Mouse (Mus musculus) heart, embryonic 10.5 days (tissue): ENCODE data around the gene Nadsyn1. TPM values are rescaled to one million over a fixed set of nuclear protein-coding genes. Genes with fewer than 3 reads are reported as not detected.

Experiments used
- DNase-seq: peaks from one replicate; pipeline ENCODE4 v3.0.0-alpha.2; 2017; ENCODE audit warnings: low spot score
- H3K27ac ChIP-seq: fragments of 300-500 bp; sonication (generic); 2 replicates; pipeline ENCODE4 v1.5.1; 2016; ENCODE audit warnings: mild to moderate bottlenecking
- H3K27me3 ChIP-seq: fragments of 300-500 bp; sonication (generic); 2 replicates; pipeline ENCODE4 v1.6.1; 2016; ENCODE audit warnings: mild to moderate bottlenecking; ENCODE audit not compliant: poor library complexity, insufficient read depth, severe bottlenecking
- H3K36me3 ChIP-seq: fragments of 300-500 bp; sonication (generic); 2 replicates; pipeline ENCODE4 v1.6.1; 2016; ENCODE audit warnings: mild to moderate bottlenecking, moderate library complexity
- H3K4me1 ChIP-seq: fragments of 300-500 bp; sonication (generic); 2 replicates; pipeline ENCODE4 v1.6.1; 2016; ENCODE audit warnings: mild to moderate bottlenecking
- H3K4me3 ChIP-seq: fragments of 300-500 bp; sonication (generic); 2 replicates; pipeline ENCODE4 v1.5.1; 2016; ENCODE audit warnings: mild to moderate bottlenecking, moderate library complexity
- H3K9me3 ChIP-seq: fragments of 300-500 bp; sonication (generic); 2 replicates; pipeline ENCODE4 v1.6.1; 2016; ENCODE audit warnings: mild to moderate bottlenecking, moderate library complexity
- WGBS: fragments of 180-500 bp; shearing (Covaris S2); methylation state at CpG from one replicate; pipeline ENCODE4 v1.1.7; 2016; 5-methylcytosine and 5-hydroxymethylcytosine counted together
- polyA plus RNA-seq: library from polyadenylated mRNA; unstranded; fragments of >200 nt; fragmentation: Nextera tagmentation; extraction: Ambion mirVana; gene quantifications from 2 replicates; pipeline ENCODE4 v1.2.1, GENCODE M21; 2016

Nadsyn1 gene
- 8.2 and 9.0 TPM in 2 replicates for polyA plus RNA-seq

GRCm38 (mm10) chr7:143822375-143823265, at the start of gene Nadsyn1, which contains the start of gene Dhcr7:
Gene Nadsyn1, minus strand, starts transcription at chr7:143822849.
Gene Dhcr7, plus strand, starts transcription at chr7:143823145.
- Histone ChIP-seq H3K36me3 (peaks cover 12% of the 10 kb centered on the region), H3K4me3 (peak within 1 kb of the TSS; percentile 72), H3K27me3 (no peaks in the 10 kb centered on the region), H3K4me1 (peaks cover 14% of the 10 kb centered on the region), H3K9me3 (no peaks in the 10 kb centered on the region), H3K27ac (peak within 1 kb of the TSS; percentile 91)
- under 1% methylated on average over 40 of the region's 40 CpGs for WGBS
- peak; percentile 100 for DNase-seq

- no peaks in the 10 kb centered on the region for H3K27me3 ChIP-seq
- no peak for DNase-seq
- no peak overlapping the region for H3K27ac ChIP-seq
- no peak overlapping the region for H3K4me3 ChIP-seq
- no peaks in the 10 kb centered on the region for H3K4me1 ChIP-seq
- H3K36me3 ChIP-seq = no peaks in the 10 kb centered on the region
- 76% methylated on average over 4 of the region's 4 CpGs for WGBS
- H3K9me3 ChIP-seq = no peaks in the 10 kb centered on the region
These were observed 46.2 kb upstream of the Nadsyn1 start for GRCm38 (mm10) chr7:143868874-143869273.

- Histone ChIP-seq H3K4me3 (no peak within 1 kb of the TSS), H3K27ac (no peak within 1 kb of the TSS), H3K36me3 (no peaks in the 10 kb centered on the region), H3K9me3 (no peaks in the 10 kb centered on the region), H3K4me1 (no peaks in the 10 kb centered on the region), H3K27me3 (no peaks in the 10 kb centered on the region)
- whole genome bisulfite sequencing = 75% methylated on average over 2 of the region's 2 CpGs
- DNase-seq = no peak
These were observed 43.9 kb upstream of the Nadsyn1 start, which contains the start of gene Gm498 for GRCm38 (mm10) chr7:143866538-143866937. Gene Gm498, plus strand, starts transcription at chr7:143866838.

GRCm38 (mm10) chr7:143848768-143849482, 26.3 kb upstream of the Nadsyn1 start:
- Histone ChIP-seq H3K9me3 (no peaks in the 10 kb centered on the region), H3K27ac (no peak overlapping the region), H3K36me3 (peaks cover 52% of the 10 kb centered on the region), H3K4me3 (no peak overlapping the region), H3K4me1 (no peaks in the 10 kb centered on the region), H3K27me3 (no peaks in the 10 kb centered on the region)
- DNase-seq = no peak
- WGBS = 85% methylated on average over 7 of the region's 8 CpGs

GRCm38 (mm10) chr7:143848127-143848767, 25.6 kb upstream of the Nadsyn1 start:
- Histone ChIP-seq H3K4me3 (no peak overlapping the region), H3K27ac (no peak overlapping the region), H3K4me1 (no peaks in the 10 kb centered on the region), H3K36me3 (peaks cover 59% of the 10 kb centered on the region), H3K27me3 (no peaks in the 10 kb centered on the region), H3K9me3 (no peaks in the 10 kb centered on the region)
- 68% methylated on average over 5 of the region's 5 CpGs for WGBS
- DNase-seq = no peak

- peaks cover 97% of the 10 kb centered on the region for H3K36me3 ChIP-seq
- 94% methylated on average over 8 of the region's 8 CpGs for WGBS
These were observed 18.7 kb upstream of the Nadsyn1 start for GRCm38 (mm10) chr7:143841301-143841700.

GRCm38 (mm10) chr7:143840121-143840520, 17.5 kb upstream of the Nadsyn1 start:
- 92% methylated on average over 5 of the region's 5 CpGs for WGBS
- H3K4me1 ChIP-seq = peaks cover under 1% of the 10 kb centered on the region; the same call in 1 of the 2 replicates

More at GRCm38 (mm10) chr7:143841301-143841700, 18.7 kb upstream of the Nadsyn1 start:
- DNase-seq = no peak
- no peaks in the 10 kb centered on the region for H3K27me3 ChIP-seq
- no peaks in the 10 kb centered on the region for H3K9me3 ChIP-seq
- no peaks in the 10 kb centered on the region for H3K4me1 ChIP-seq
- H3K27ac ChIP-seq = no peak overlapping the region
- no peak overlapping the region for H3K4me3 ChIP-seq

GRCm38 (mm10) chr7:143837705-143838358, 15.2 kb upstream of the Nadsyn1 start:
- H3K36me3 ChIP-seq = peaks cover 67% of the 10 kb centered on the region
- H3K27ac ChIP-seq = no peak overlapping the region
- 93% methylated on average over 3 of the region's 3 CpGs for WGBS
- no peaks in the 10 kb centered on the region for H3K27me3 ChIP-seq
- no peak for DNase-seq
- no peak overlapping the region for H3K4me3 ChIP-seq
- no peaks in the 10 kb centered on the region for H3K9me3 ChIP-seq
- H3K4me1 ChIP-seq = peaks cover 21% of the 10 kb centered on the region

More at GRCm38 (mm10) chr7:143840121-143840520, 17.5 kb upstream of the Nadsyn1 start:
- Histone ChIP-seq H3K9me3 (no peaks in the 10 kb centered on the region), H3K27me3 (no peaks in the 10 kb centered on the region), H3K36me3 (peaks cover 85% of the 10 kb centered on the region), H3K4me3 (no peak overlapping the region), H3K27ac (no peak overlapping the region)
- DNase-seq = no peak

- H3K27ac ChIP-seq = no peak overlapping the region
- no peaks in the 10 kb centered on the region for H3K9me3 ChIP-seq
- no peaks in the 10 kb centered on the region for H3K27me3 ChIP-seq
- no peak for DNase-seq
- H3K4me1 ChIP-seq = peaks cover 29% of the 10 kb centered on the region
- H3K4me3 ChIP-seq = no peak overlapping the region
- peaks cover 45% of the 10 kb centered on the region for H3K36me3 ChIP-seq
- WGBS = 69% methylated on average over 3 of the region's 3 CpGs
These were observed 12.3 kb upstream of the Nadsyn1 start for GRCm38 (mm10) chr7:143834972-143835371.

- no peak overlapping the region for H3K27ac ChIP-seq
- no peak for DNase-seq
- 90% methylated on average over 2 of the region's 2 CpGs for WGBS
- no peaks in the 10 kb centered on the region for H3K27me3 ChIP-seq
- no peak overlapping the region for H3K4me3 ChIP-seq
- H3K4me1 ChIP-seq = peaks cover 29% of the 10 kb centered on the region
- H3K9me3 ChIP-seq = no peaks in the 10 kb centered on the region
- peaks cover 40% of the 10 kb centered on the region for H3K36me3 ChIP-seq
These were observed 11.7 kb upstream of the Nadsyn1 start for GRCm38 (mm10) chr7:143834316-143834715.

GRCm38 (mm10) chr7:143833581-143834190, 11.0 kb upstream of the Nadsyn1 start:
- 76% methylated on average over 6 of the region's 6 CpGs for WGBS
- Histone ChIP-seq H3K27me3 (no peaks in the 10 kb centered on the region), H3K4me3 (no peak overlapping the region), H3K27ac (no peak overlapping the region; the same call in 1 of the 2 replicates), H3K9me3 (no peaks in the 10 kb centered on the region), H3K4me1 (peaks cover 32% of the 10 kb centered on the region), H3K36me3 (peaks cover 34% of the 10 kb centered on the region)
- no peak for DNase-seq

GRCm38 (mm10) chr7:143832611-143833010, 10.0 kb upstream of the Nadsyn1 start:
- H3K27me3 ChIP-seq = no peaks in the 10 kb centered on the region
- peaks cover 32% of the 10 kb centered on the region for H3K4me1 ChIP-seq
- peaks cover 23% of the 10 kb centered on the region for H3K36me3 ChIP-seq
- DNase-seq = no peak
- WGBS = 91% methylated on average over 2 of the region's 2 CpGs
- no peaks in the 10 kb centered on the region for H3K9me3 ChIP-seq
- H3K4me3 ChIP-seq = no peak overlapping the region
- no peak overlapping the region for H3K27ac ChIP-seq
